Mouse (Mus musculus) cortical plate, adult 2 months (tissue): ENCODE measurements around the gene Card19. TPM values are rescaled to one million over a fixed set of nuclear protein-coding genes. Genes with fewer than 3 reads are reported as not detected.

ENCODE experiments used
- H3K27ac ChIP-seq: fragments of 200-500 bp; 2 replicates; pipeline ENCODE4 v1.5.1; 2012; ENCODE audit warnings: low read length, control low read depth, inconsistent platforms; ENCODE audit not compliant: insufficient read depth
- H3K4me1 ChIP-seq: fragments of 200-500 bp; 2 replicates; pipeline ENCODE4 v1.6.1; 2011; ENCODE audit warnings: low read length; ENCODE audit not compliant: control insufficient read depth, insufficient read depth
- H3K4me3 ChIP-seq: fragments of 200-500 bp; 2 replicates; pipeline ENCODE4 v1.5.1; 2011; ENCODE audit warnings: mild to moderate bottlenecking, low read length, control low read depth; ENCODE audit not compliant: insufficient read depth
- CTCF ChIP-seq: fragments of 200-500 bp; IDR thresholded peaks from 2 replicates; pipeline ENCODE4 v1.5.1; 2011; ENCODE audit warnings: mild to moderate bottlenecking, control low read depth, low read length; ENCODE audit not compliant: insufficient read depth; ENCODE audit errors: extremely low read depth
- POLR2A ChIP-seq: fragments of 200-500 bp; IDR thresholded peaks from 2 replicates; pipeline ENCODE4 v1.6.1; 2011; ENCODE audit warnings: mild to moderate bottlenecking, low read length, control low read depth; ENCODE audit not compliant: insufficient read depth; ENCODE audit errors: extremely low read depth
- polyA plus RNA-seq: library from polyadenylated mRNA; depleted of rRNA; stranded (reverse); fragments of >200 nt; gene quantifications from 2 replicates; pipeline ENCODE4 v1.2.3, GENCODE M21; 2012

Gene Card19
- polyA plus RNA-seq, 1 experiment = 36.5 TPM

DNA sequence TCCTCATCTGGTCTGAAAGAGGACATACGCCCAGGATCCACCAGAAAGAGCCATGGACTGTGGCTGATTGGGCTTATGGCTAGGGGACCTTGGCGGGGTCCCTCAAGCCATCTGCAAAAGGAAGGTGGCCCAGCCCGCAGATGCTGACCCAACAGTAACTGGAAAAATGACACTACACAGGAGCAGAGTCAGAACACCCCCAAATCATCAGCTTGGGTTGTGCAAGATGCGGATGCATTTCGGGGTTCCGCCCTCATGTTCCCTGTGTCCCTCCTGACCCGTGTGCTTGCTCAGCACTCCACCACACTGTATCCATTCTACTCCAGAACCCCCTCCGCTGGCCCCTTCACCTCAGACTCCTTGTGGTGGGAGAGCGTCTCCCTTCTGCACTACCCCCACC is 17.1 kb downstream of the Card19 start:
- H3K4me3 ChIP-seq = no peak overlapping the region
- H3K4me1 ChIP-seq = no peaks in the 10 kb centered on the region
- no peak for TF ChIP-seq CTCF
- TF ChIP-seq POLR2A = no peak
- H3K27ac ChIP-seq = no peak overlapping the region

DNA sequence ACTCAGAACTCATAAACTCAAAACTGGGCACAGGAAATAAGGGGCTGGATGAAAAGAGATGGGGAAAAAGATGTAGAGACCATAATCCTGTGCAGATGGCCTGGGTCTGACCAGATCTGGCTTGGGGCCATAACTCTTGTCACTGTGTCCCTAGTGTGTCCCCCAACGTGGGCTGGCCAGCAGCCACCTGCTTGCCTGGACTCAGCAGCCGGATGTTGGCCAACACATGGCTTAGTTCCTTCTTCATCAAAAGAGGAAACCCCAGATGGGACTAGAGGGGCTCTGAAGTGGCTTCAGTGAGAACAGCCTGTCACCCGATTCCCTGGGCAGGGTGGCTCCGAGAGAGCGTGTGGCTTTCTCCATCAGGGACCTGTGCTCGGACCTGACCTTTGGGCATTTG is 19.1 kb downstream of the Card19 start:
- Histone ChIP-seq H3K4me3 (no peak overlapping the region), H3K4me1 (no peaks in the 10 kb centered on the region), H3K27ac (no peak overlapping the region)
- TF ChIP-seq POLR2A (no peak), CTCF (no peak)

DNA sequence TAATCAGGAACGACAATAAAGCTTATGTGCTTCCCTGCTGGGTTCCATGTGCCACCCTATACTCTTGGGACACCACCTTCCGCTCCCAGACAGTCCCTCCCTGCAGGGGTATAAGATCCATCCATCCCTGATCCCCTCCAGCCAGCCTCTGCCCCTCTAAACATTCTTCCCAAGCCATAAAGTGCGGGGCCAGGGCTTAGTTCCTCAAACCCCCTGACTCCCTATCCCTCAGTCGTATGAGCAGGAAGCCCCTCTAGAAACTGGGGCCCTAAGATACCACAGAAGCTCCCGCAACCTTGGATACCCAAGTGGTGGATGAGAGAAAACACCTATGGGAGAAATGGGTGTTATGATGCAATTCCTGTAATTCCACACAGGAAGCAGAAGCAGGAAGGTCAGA is 19.6 kb downstream of the Card19 start:
- Histone ChIP-seq H3K27ac (no peak overlapping the region), H3K4me3 (no peak overlapping the region), H3K4me1 (no peaks in the 10 kb centered on the region)
- TF ChIP-seq POLR2A (no peak), CTCF (no peak)

DNA sequence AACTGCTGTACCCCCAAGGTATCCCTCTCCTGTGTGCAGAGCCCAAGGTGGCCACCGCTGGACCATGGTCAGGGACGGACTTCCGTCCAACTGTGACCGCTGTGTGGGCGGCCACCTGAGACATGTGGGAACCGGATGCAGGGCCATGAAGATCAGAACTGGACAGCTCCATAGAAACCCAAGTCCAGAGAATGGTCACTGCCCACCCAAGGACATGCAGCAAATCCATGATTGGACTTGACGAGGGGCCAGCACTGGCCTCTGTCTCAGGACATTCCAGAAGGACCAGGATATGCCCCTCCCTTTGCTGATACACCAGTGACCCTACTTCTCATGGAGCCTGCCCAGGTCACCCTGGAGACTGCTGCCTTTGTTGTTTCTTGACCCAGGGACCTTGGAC is 20.2 kb downstream of the Card19 start:
- no peak overlapping the region for H3K4me3 ChIP-seq
- no peak overlapping the region for H3K27ac ChIP-seq
- no peaks in the 10 kb centered on the region for H3K4me1 ChIP-seq
- TF ChIP-seq POLR2A (no peak), CTCF (no peak)

DNA sequence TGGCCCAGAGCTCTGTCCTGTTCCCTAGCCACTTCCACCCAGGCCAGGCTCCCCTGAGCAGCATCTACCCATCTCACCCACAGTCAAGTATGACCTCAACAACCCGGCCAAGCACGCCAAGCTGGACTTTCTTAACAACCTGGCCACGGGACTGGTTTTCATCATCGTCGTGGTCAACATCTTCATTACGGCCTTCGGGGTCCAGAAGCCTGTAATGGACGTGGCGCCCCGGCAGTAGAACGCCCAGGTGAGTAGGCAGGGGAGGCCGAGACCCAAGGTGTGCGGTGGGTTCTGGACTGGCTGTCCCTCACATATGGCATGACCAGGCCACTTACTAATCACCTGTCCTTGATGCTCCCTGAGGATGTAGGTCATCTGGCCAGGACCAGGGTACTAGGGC is 21.0 kb downstream of the Card19 start:
- H3K4me1 ChIP-seq = no peaks in the 10 kb centered on the region
- H3K4me3 ChIP-seq = no peak overlapping the region
- no peak for TF ChIP-seq POLR2A
- TF ChIP-seq CTCF = no peak
- H3K27ac ChIP-seq = no peak overlapping the region

DNA sequence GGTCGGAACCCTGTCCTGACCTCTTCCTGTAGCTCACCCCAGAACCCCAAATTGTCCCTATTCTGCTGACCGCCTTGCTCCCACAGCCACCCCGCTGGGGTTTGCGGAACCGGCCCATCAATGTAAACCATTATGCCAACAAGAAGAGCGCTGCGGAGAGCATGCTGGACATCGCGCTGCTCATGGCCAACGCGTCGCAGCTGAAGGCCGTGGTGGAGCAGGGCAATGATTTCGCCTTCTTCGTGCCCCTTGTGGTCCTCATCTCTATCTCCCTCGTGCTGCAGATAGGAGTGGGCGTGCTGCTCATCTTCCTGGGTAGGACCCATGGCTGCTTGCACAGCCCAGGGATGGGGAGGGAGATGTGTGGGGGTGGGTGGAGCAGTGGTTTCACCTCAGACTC is 22.2 kb downstream of the Card19 start:
- Histone ChIP-seq H3K4me1 (no peaks in the 10 kb centered on the region), H3K4me3 (no peak overlapping the region), H3K27ac (no peak overlapping the region)
- TF ChIP-seq POLR2A (no peak), CTCF (no peak)

DNA sequence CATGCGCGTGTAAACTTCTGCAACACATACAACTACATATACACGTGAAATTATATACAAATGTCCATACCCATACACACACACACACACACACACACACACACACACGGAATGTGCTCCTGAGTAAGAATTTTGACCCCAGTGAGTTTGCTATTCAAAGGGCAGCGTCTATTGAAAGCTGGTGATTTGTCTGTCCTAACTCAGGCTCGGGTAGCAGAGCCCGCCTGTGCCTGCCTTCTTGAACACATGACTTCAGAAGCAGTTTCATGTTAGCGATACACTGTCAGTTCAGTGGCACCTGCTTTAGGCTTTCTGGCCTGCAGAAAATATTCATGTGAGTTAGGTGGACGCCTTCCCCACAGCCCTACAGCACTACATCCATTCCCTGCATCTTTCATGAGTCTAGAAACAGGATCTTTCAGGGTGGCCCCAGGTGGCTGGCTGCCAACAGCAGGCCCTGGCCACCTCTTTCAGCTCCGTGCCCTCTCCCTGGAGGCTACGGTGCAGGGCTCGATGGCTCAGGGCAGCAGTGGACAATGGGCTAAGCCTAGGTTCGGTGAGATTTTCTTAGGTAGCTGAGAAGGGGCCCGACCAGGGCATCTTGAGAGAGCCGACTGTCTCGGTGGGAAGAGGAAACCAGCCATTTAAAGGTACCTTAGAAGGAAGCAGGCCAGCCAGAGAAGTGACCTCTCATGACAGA is 23.5 kb downstream of the Card19 start:
- Histone ChIP-seq H3K27ac (no peak overlapping the region), H3K4me1 (no peaks in the 10 kb centered on the region), H3K4me3 (no peak overlapping the region)
- no peak for TF ChIP-seq CTCF
- no peak for TF ChIP-seq POLR2A

DNA sequence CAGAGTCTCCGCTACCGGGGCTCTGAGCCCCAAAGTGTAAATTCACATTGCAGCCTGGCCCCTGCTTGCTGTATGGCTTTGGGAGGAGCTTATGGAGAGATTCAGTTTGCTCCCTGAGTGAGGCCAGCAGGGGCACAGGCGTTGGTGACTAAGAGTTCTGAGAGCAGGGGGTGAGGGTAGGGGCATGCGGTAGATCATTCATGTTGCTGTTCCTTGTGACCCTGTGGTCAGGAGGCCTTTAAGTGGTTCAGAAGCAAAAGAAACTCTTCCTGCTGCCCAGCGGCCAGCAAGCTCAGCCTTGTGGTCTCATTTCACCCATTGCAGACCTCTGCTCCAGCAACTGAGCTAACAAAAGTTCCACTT is 24.2 kb downstream of the Card19 start:
- TF ChIP-seq CTCF (no peak), POLR2A (no peak)
- no peak overlapping the region for H3K27ac ChIP-seq
- H3K4me3 ChIP-seq = no peak overlapping the region
- peaks cover 4% of the 10 kb centered on the region; the same call in 1 of the 2 replicates for H3K4me1 ChIP-seq

DNA sequence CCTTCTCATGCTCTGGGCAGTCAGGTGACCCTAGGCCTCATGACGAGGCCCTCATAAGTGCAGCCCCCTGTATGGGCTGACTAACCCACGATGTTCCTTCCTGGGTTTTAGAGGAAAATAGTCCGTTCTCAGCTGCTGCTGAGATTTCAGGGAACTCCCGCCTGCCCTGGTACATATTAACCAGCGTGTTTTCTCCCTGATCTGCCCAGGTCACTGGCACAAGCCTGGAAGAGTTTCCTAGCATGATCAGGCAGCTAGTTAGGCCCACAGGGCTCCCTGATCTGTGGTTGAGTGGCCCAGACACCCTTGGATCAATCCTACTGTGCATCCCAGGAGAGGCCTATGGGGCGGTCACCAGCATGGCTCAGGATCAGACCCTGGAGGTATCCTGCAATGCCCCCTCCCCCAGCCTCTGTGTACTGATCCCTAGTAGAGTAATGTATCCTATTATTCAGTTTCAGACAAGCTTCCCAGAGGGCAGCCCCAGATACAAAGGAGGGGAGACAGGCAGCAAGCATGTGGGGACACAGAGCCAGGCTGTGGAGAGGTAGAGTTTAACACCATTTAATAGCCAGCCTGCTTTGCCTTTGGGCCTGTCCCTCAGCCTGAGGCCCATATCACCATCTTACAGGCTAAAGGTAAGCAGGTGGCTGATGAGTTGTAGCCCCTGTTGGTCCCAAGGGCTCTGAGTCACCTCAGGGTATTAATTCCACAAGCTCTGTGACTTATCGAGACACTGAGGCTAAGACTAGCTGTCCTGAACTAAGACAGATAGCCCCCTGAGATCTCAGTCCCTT is 24.8 kb downstream of the Card19 start:
- no peak overlapping the region for H3K4me3 ChIP-seq
- TF ChIP-seq CTCF (no peak), POLR2A (no peak)
- peaks cover 4% of the 10 kb centered on the region; the same call in 1 of the 2 replicates for H3K4me1 ChIP-seq
- H3K27ac ChIP-seq = no peak overlapping the region
